Mouse (Mus musculus): ENCODE data around the gene Cox7a1. TPM values are rescaled to one million over a fixed set of nuclear protein-coding genes. Genes with fewer than 3 reads are reported as not detected.
A peak's percentile ranks its signal among the peaks of the same experiment; 100 is the strongest.

The Cox7a1 gene
- polyA plus RNA-seq, 1 experiment, result 6.8 TPM

DNA sequence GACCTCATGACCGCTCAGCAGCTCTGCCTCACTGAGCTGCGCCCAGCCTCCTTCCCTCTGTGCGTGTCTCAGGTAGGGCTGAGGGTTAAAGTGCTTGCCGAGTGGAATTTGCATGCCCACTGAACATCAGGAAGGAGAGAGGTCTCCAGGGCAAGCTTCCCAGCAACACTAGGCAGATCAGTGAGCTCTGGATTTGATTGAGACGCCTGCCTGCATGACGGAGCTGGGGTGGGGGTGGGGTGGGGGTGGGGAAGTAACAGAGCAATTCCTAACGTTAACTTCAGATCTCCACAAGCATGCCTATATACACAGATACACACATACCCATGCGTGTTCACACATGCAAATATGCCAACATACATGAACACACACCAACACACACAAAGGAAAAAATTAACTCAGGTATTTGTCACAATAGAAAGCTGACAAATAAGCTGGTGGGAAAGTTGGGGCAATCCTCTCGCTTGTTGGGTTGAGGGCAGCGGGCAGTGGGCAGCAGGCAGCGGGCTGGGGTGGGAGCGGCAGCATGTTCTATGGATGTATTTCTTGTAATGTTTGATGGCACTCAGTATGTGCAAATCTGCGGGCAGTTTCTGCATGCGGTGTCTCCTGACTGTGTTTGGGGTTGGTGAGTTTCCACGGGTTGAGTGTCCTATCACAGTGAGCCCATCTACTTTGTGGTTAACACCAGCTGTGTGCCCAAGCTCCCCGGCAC is 35.5 kb downstream of the Cox7a1 start:
- H3K4me1 ChIP-seq (ENCODE audit: control insufficient read depth, insufficient read depth, low read length), result peaks cover 3% of the 10 kb centered on the region; the same call in 1 of the 2 replicates
- WGBS, result 1% methylated on average over 16 of the region's 16 CpGs
- H3K27ac ChIP-seq (ENCODE audit: control insufficient read depth, insufficient read depth, low read depth, low read length, poor library complexity), result peak overlapping the region; percentile 30
- TF ChIP-seq CTCF (IDR thresholded peaks at IDR 0.05; ENCODE audit: control insufficient read depth, insufficient read depth, low read length) (no peak), POLR2A (IDR thresholded peaks at IDR 0.05; ENCODE audit: borderline replicate concordance, control insufficient read depth, low read depth, low read length) (peak; percentile 41; the same call in 1 of the 2 replicates)
- peak overlapping the region; percentile 56 for H3K4me3 ChIP-seq (replicated peaks; ENCODE audit: control insufficient read depth, low read depth, low read length)

DNA sequence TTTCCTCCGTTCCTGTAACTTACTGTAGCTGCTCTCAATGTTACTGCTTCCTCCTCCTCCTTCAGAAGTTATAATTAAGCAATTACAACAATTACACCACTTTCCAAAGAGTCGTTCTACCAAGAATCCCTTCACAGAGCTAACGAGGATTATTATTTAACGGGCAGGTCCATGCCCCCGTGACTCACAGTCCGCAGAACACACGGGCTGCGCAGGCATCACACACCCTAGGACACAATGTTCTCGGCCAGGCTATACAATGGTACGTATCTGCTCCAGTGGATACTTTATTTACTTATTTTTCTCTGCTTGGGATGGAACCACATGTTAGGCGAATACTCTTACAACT is 36.0 kb downstream of the Cox7a1 start:
- TF ChIP-seq CTCF (IDR thresholded peaks at IDR 0.05; ENCODE audit: control insufficient read depth, insufficient read depth, low read length) (no peak), POLR2A (IDR thresholded peaks at IDR 0.05; ENCODE audit: borderline replicate concordance, control insufficient read depth, low read depth, low read length) (no peak)
- 7% methylated on average over 11 of the region's 11 CpGs for WGBS
- H3K27ac ChIP-seq (ENCODE audit: control insufficient read depth, insufficient read depth, low read depth, low read length, poor library complexity), result peak overlapping the region; percentile 30; the same call in 1 of the 2 replicates
- peak overlapping the region; percentile 16 for H3K4me3 ChIP-seq (replicated peaks; ENCODE audit: control insufficient read depth, low read depth, low read length)
- H3K4me1 ChIP-seq (ENCODE audit: control insufficient read depth, insufficient read depth, low read length), result peaks cover 3% of the 10 kb centered on the region; the same call in 1 of the 2 replicates

DNA sequence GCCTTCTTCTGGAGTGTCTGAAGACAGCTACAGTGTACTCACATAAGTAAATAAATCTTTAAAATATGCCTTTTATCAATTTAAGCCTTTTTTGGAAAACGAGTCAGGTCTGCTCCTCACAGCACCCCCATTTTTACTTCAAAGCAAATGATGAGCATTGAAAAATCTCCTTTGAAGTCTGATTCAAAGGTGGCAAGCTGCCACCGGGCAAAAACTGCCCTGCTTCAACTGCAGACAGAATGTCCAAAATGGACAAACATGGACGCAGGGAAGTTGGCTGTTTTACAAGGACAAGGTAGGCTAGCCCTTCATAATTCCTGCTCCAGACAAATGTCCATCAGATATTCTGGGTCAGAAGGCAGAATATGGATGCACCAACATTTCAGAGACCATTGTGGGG is 37.5 kb downstream of the Cox7a1 start:
- Histone ChIP-seq H3K4me3 (replicated peaks; ENCODE audit: control insufficient read depth, low read depth, low read length) (no peak overlapping the region), H3K27ac (ENCODE audit: control insufficient read depth, insufficient read depth, low read depth, low read length, poor library complexity) (no peak overlapping the region), H3K4me1 (ENCODE audit: control insufficient read depth, insufficient read depth, low read length) (peaks cover 3% of the 10 kb centered on the region; the same call in 1 of the 2 replicates)
- WGBS, result 76% methylated on average over 3 of the region's 3 CpGs
- TF ChIP-seq CTCF (IDR thresholded peaks at IDR 0.05; ENCODE audit: control insufficient read depth, insufficient read depth, low read length) (no peak), POLR2A (IDR thresholded peaks at IDR 0.05; ENCODE audit: borderline replicate concordance, control insufficient read depth, low read depth, low read length) (no peak)

DNA sequence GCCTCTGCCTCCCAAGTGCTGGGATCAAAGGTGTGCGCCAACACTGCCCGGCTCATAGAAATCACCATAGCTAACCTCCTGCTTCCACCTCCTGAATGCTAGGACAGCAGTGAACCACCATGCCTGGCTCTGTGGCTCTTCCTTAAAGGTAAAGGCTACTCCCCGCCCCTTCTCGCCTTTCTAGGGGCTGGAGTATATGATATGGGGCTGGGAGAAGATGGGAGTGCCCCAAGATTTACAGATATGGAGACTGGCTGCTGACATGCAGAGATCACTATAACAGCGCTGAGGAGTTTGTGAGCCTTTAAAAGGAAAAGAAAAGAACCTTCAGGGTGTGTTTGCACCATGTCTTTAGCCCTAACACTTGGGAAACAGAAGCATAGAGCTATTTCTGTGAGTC is 38.3 kb downstream of the Cox7a1 start:
- WGBS, result 77% methylated on average over 5 of the region's 5 CpGs
- Histone ChIP-seq H3K4me1 (ENCODE audit: control insufficient read depth, insufficient read depth, low read length) (peaks cover 3% of the 10 kb centered on the region; the same call in 1 of the 2 replicates), H3K27ac (ENCODE audit: control insufficient read depth, insufficient read depth, low read depth, low read length, poor library complexity) (no peak overlapping the region), H3K4me3 (replicated peaks; ENCODE audit: control insufficient read depth, low read depth, low read length) (no peak overlapping the region)
- TF ChIP-seq CTCF (IDR thresholded peaks at IDR 0.05; ENCODE audit: control insufficient read depth, insufficient read depth, low read length), result no peak
- TF ChIP-seq POLR2A (IDR thresholded peaks at IDR 0.05; ENCODE audit: borderline replicate concordance, control insufficient read depth, low read depth, low read length), result no peak

DNA sequence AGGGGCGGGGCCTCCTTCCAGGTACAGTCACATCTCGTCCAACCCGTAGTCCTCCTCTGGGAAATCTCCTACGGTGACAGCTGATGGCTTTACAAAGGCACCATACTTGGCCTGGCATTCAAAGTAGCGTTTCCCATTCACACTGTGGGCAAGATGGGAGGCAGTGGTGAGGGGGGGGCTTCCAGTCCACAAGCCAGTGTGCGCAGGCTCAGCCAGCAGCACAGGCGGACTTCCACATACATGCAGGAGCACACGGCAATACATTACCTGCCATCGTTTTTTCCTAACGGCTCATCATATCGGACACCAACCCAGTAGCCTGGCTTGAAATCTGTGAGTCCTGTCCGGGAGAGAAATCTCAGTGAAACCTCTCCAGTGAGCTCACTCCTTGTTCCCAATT is 40.3 kb downstream of the Cox7a1 start:
- Histone ChIP-seq H3K4me1 (ENCODE audit: control insufficient read depth, insufficient read depth, low read length) (peaks cover under 1% of the 10 kb centered on the region; the same call in 1 of the 2 replicates), H3K4me3 (replicated peaks; ENCODE audit: control insufficient read depth, low read depth, low read length) (no peak overlapping the region), H3K27ac (ENCODE audit: control insufficient read depth, insufficient read depth, low read depth, low read length, poor library complexity) (no peak overlapping the region)
- no peak for TF ChIP-seq CTCF (IDR thresholded peaks at IDR 0.05; ENCODE audit: control insufficient read depth, insufficient read depth, low read length)
- TF ChIP-seq POLR2A (IDR thresholded peaks at IDR 0.05; ENCODE audit: borderline replicate concordance, control insufficient read depth, low read depth, low read length), result no peak
- WGBS, result 89% methylated on average over 12 of the region's 12 CpGs

DNA sequence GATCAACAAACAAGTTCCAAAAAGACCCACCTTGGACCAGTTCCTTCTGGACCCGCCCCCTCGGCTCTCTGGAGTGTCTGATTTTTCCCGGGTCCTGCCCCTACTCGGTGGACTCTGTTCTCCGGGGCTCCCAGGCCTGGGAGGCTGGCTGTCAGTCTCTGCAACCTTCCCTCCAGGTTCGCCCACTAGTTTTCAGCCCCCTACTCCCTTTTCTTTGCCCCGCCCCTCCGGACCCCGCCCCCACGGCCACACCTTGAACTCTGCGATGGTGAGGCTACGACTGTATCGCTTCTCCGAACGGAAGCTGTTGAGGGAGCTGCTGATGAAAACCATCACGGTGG is 47.4 kb downstream of the Cox7a1 start:
- TF ChIP-seq CTCF (IDR thresholded peaks at IDR 0.05; ENCODE audit: control insufficient read depth, insufficient read depth, low read length) (no peak), POLR2A (IDR thresholded peaks at IDR 0.05; ENCODE audit: borderline replicate concordance, control insufficient read depth, low read depth, low read length) (no peak)
- no peak overlapping the region for H3K27ac ChIP-seq (ENCODE audit: control insufficient read depth, insufficient read depth, low read depth, low read length, poor library complexity)
- under 1% methylated on average over 16 of the region's 16 CpGs for WGBS
- peak overlapping the region; percentile 71 for H3K4me3 ChIP-seq (replicated peaks; ENCODE audit: control insufficient read depth, low read depth, low read length)
- H3K4me1 ChIP-seq (ENCODE audit: control insufficient read depth, insufficient read depth, low read length), result peaks cover 1% of the 10 kb centered on the region; the same call in 1 of the 2 replicates

DNA sequence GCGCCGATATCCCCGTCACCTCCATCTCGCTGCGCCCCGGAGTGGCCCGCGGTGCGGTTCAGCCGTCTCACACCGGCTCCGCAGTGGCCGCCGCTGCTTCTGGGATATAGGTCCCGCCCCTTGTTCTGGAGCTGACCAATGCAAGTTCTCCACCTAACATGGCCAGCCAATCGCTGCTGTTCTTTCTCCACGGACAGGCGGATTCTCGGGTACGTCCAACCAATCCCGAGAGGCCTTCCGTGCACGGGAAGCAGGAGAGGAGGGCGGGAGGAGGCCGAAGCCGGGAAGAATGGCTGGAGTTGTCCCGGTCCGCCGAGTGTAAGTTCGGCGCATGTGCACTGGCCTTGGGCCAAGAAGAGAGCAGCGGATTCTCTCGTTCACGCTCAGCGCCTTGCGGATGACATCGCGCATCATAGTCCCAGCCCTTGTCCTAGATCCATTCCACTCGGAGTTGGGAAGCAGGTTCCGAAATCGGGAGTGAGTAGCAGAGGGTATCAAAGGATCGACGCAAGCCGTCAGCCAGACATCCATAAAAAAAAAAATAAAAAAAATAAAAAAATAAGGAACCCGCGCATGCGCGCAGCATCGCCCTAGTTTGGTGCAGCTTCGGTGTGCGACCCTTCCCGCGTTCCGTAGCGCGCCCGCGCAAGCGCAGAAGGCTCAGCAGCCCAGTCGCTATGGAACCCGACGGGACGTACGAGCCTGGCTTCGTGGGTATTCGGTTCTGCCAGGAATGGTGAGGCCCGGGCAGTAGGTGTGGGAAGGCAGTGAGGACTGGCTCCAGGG is 47.9 kb downstream of the Cox7a1 start, which contains the start of the genes Polr2i and Tbcb:
TSS of gene Polr2i (plus strand) at position 280 of the 786 bp plus-strand sequence.
TSS of gene Tbcb (minus strand) at position 604 of the 786 bp plus-strand sequence.
- H3K4me1 ChIP-seq (ENCODE audit: control insufficient read depth, insufficient read depth, low read length), result peaks cover 1% of the 10 kb centered on the region; the same call in 1 of the 2 replicates
- H3K4me3 ChIP-seq (replicated peaks; ENCODE audit: control insufficient read depth, low read depth, low read length), result peak within 1 kb of the TSS; percentile 71
- WGBS, result under 1% methylated on average over 67 of the region's 67 CpGs
- TF ChIP-seq CTCF (IDR thresholded peaks at IDR 0.05; ENCODE audit: control insufficient read depth, insufficient read depth, low read length) (no peak), POLR2A (IDR thresholded peaks at IDR 0.05; ENCODE audit: borderline replicate concordance, control insufficient read depth, low read depth, low read length) (peak; percentile 69)
- peak within 1 kb of the TSS; percentile 46 for H3K27ac ChIP-seq (ENCODE audit: control insufficient read depth, insufficient read depth, low read depth, low read length, poor library complexity)

DNA sequence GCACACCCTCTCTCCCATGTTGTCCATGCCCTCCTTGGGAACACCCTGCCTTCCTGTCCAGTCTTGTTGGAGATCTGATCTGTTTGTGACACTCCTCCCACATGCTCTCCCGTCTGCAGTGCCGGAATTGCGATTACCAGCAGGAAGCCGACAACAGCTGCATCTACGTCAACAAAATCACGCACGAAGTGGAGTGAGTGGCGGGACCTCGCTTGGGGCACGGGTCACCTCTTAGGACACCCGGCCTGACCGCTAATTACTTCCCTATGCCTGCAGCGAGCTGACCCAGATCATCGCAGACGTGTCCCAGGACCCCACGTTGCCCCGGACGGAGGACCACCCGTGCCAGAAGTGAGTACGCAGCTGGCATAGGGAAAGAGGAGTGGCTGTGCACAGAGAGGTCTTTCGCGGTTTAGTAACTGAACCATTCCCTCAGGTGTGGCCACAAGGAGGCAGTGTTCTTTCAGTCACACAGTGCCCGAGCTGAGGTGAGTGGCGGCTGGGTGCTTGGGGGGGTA is 48.7 kb downstream of the Cox7a1 start:
- H3K4me3 ChIP-seq (replicated peaks; ENCODE audit: control insufficient read depth, low read depth, low read length), result peak overlapping the region; percentile 71
- peak overlapping the region; percentile 30 for H3K27ac ChIP-seq (ENCODE audit: control insufficient read depth, insufficient read depth, low read depth, low read length, poor library complexity)
- WGBS, result 3% methylated on average over 24 of the region's 24 CpGs
- TF ChIP-seq CTCF (IDR thresholded peaks at IDR 0.05; ENCODE audit: control insufficient read depth, insufficient read depth, low read length) (peak; percentile 57), POLR2A (IDR thresholded peaks at IDR 0.05; ENCODE audit: borderline replicate concordance, control insufficient read depth, low read depth, low read length) (no peak)
- H3K4me1 ChIP-seq (ENCODE audit: control insufficient read depth, insufficient read depth, low read length), result peaks cover 1% of the 10 kb centered on the region; the same call in 1 of the 2 replicates
